Mouse (Mus musculus): ENCODE results near the gene Lix1. TPM values are rescaled to one million over a fixed set of nuclear protein-coding genes. Genes with fewer than 3 reads are reported as not detected.

Gene Lix1
- polyA plus RNA-seq, 1 experiment from 2014 or later: 8.2 TPM

GRCm38 (mm10) chr17:17392863-17393262 lies 9.6 kb upstream of the Lix1 start:
- no peak for ATAC-seq (ENCODE audit: low FRiP score, low TSS enrichment)
- Histone ChIP-seq H3K36me3 (ENCODE audit: control insufficient read depth, insufficient read depth, low read length) (peaks cover 43% of the 10 kb centered on the region), H3K4me2 (replicated peaks; ENCODE audit: low read depth, low read length) (no peak overlapping the region), H3K4me3 (ENCODE audit: low read length) (no peak overlapping the region), H3K9ac (ENCODE audit: low read depth, low read length) (no peak overlapping the region), H3K27ac (ENCODE audit: low read depth, low read length) (no peak overlapping the region), H3K4me1 (ENCODE audit: control insufficient read depth, insufficient read depth, low read length) (no peaks in the 10 kb centered on the region), H3K9me3 (ENCODE audit: control insufficient read depth, low read length) (no peaks in the 10 kb centered on the region), H3K27me3 (ENCODE audit: control insufficient read depth, insufficient read depth, low read length) (no peaks in the 10 kb centered on the region)
- 69% methylated on average over 7 of the region's 7 CpGs for WGBS

DNA sequence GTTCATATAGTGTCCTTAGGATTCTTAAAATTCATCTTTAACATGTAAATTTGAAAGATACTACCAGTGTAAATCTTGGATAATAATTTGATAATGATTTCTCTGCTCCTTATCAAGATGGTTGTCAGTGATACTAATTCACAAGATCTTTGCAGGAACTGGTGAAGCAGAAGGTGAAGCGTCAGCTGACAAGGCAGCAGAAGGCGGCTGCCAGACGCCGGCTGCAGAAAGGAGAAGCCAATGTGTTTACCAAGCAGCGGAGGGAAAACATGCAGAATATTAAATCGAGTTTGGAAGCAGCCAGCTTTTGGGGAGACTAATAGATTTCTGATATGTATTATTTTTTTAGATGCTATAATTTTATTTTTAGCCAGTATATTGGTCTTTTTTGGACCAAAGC lies 9.2 kb upstream of the Lix1 start:
- H3K27ac ChIP-seq (ENCODE audit: low read depth, low read length): no peak overlapping the region
- no peaks in the 10 kb centered on the region for H3K9me3 ChIP-seq (ENCODE audit: control insufficient read depth, low read length)
- H3K9ac ChIP-seq (ENCODE audit: low read depth, low read length): no peak overlapping the region
- no peak overlapping the region for H3K4me2 ChIP-seq (replicated peaks; ENCODE audit: low read depth, low read length)
- H3K27me3 ChIP-seq (ENCODE audit: control insufficient read depth, insufficient read depth, low read length): no peaks in the 10 kb centered on the region
- 91% methylated on average over 6 of the region's 6 CpGs for WGBS
- H3K4me1 ChIP-seq (ENCODE audit: control insufficient read depth, insufficient read depth, low read length): no peaks in the 10 kb centered on the region
- ATAC-seq (ENCODE audit: low FRiP score, low TSS enrichment): no peak
- H3K36me3 ChIP-seq (ENCODE audit: control insufficient read depth, insufficient read depth, low read length): peaks cover 42% of the 10 kb centered on the region
- H3K4me3 ChIP-seq (ENCODE audit: low read length): no peak overlapping the region

DNA sequence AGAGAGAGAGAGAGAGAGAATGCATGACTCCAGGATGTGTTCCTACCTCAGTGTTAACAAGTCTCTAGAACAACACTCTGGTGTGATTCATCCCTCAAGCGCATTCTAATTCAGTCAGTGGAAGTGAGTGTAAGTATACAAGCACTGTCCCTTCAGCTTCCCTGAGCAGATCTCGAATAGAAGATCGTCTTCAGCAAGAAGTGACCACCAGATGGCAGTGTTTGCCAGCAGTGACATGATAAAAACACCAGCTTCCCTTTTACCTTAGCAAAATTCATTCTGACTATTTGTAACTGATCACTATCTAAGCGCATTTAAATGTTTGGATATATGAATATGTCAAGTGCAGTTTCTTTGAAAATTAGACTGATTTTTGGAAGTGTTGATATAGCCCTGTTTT lies 8.1 kb upstream of the Lix1 start:
- WGBS: 32% methylated on average over 4 of the region's 4 CpGs
- peak; percentile 69 for ATAC-seq (ENCODE audit: low FRiP score, low TSS enrichment)
- no peak overlapping the region for H3K4me3 ChIP-seq (ENCODE audit: low read length)
- no peaks in the 10 kb centered on the region for H3K27me3 ChIP-seq (ENCODE audit: control insufficient read depth, insufficient read depth, low read length)
- no peak overlapping the region for H3K9ac ChIP-seq (ENCODE audit: low read depth, low read length)
- H3K27ac ChIP-seq (ENCODE audit: low read depth, low read length): no peak overlapping the region
- H3K4me2 ChIP-seq (replicated peaks; ENCODE audit: low read depth, low read length): no peak overlapping the region
- no peaks in the 10 kb centered on the region for H3K9me3 ChIP-seq (ENCODE audit: control insufficient read depth, low read length)
- H3K36me3 ChIP-seq (ENCODE audit: control insufficient read depth, insufficient read depth, low read length): peaks cover 32% of the 10 kb centered on the region
- no peaks in the 10 kb centered on the region for H3K4me1 ChIP-seq (ENCODE audit: control insufficient read depth, insufficient read depth, low read length)

- Histone ChIP-seq H3K36me3 (ENCODE audit: control insufficient read depth, insufficient read depth, low read length) (peaks cover 15% of the 10 kb centered on the region; the same call in 1 of the 2 replicates), H3K9me3 (ENCODE audit: control insufficient read depth, low read length) (no peaks in the 10 kb centered on the region), H3K27ac (ENCODE audit: low read depth, low read length) (no peak overlapping the region), H3K4me2 (replicated peaks; ENCODE audit: low read depth, low read length) (no peak overlapping the region), H3K27me3 (ENCODE audit: control insufficient read depth, insufficient read depth, low read length) (no peaks in the 10 kb centered on the region), H3K4me1 (ENCODE audit: control insufficient read depth, insufficient read depth, low read length) (no peaks in the 10 kb centered on the region), H3K9ac (ENCODE audit: low read depth, low read length) (no peak overlapping the region), H3K4me3 (ENCODE audit: low read length) (no peak overlapping the region)
- no peak for ATAC-seq (ENCODE audit: low FRiP score, low TSS enrichment)
- WGBS: 64% methylated on average over 1 of the region's 1 CpGs
Measured at GRCm38 (mm10) chr17:17396869-17397268, 5.6 kb upstream of the Lix1 start.

- Histone ChIP-seq H3K4me2 (replicated peaks; ENCODE audit: low read depth, low read length) (no peak overlapping the region), H3K9ac (ENCODE audit: low read depth, low read length) (no peak overlapping the region), H3K4me1 (ENCODE audit: control insufficient read depth, insufficient read depth, low read length) (no peaks in the 10 kb centered on the region), H3K4me3 (ENCODE audit: low read length) (no peak overlapping the region), H3K27ac (ENCODE audit: low read depth, low read length) (no peak overlapping the region), H3K9me3 (ENCODE audit: control insufficient read depth, low read length) (no peaks in the 10 kb centered on the region), H3K36me3 (ENCODE audit: control insufficient read depth, insufficient read depth, low read length) (peaks cover 8% of the 10 kb centered on the region; the same call in 1 of the 2 replicates), H3K27me3 (ENCODE audit: control insufficient read depth, insufficient read depth, low read length) (no peaks in the 10 kb centered on the region)
- no peak for ATAC-seq (ENCODE audit: low FRiP score, low TSS enrichment)
- 55% methylated on average over 2 of the region's 2 CpGs for WGBS
Measured at GRCm38 (mm10) chr17:17398664-17399063, 3.8 kb upstream of the Lix1 start.

DNA sequence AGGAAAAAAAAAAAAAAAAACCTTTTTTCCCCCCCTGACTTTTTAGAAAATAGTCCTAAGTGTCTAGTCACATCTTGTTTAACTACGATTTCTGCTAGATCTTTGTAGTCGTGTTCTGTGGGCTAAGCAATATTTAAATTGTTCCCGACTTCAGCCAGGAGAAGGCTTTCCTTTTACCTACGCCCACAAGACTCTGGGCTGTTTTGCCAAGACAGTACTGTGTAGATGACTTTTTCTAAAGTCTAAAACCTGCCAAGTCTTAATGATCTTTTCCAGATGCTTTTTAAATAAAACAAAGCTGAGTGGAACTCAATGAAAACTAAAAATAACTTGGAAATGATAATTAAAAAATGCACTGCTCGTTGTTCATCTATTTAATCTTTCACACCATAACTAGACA lies 566 bp downstream of the Lix1 start:
- 35% methylated on average over 5 of the region's 5 CpGs for WGBS
- Histone ChIP-seq H3K4me3 (ENCODE audit: low read length) (no peak overlapping the region), H3K27ac (ENCODE audit: low read depth, low read length) (no peak overlapping the region; the same call in 1 of the 2 replicates), H3K4me2 (replicated peaks; ENCODE audit: low read depth, low read length) (peak overlapping the region; percentile 2; the same call in 1 of the 2 replicates), H3K36me3 (ENCODE audit: control insufficient read depth, insufficient read depth, low read length) (no peaks in the 10 kb centered on the region), H3K9me3 (ENCODE audit: control insufficient read depth, low read length) (no peaks in the 10 kb centered on the region), H3K27me3 (ENCODE audit: control insufficient read depth, insufficient read depth, low read length) (no peaks in the 10 kb centered on the region), H3K9ac (ENCODE audit: low read depth, low read length) (no peak overlapping the region), H3K4me1 (ENCODE audit: control insufficient read depth, insufficient read depth, low read length) (no peaks in the 10 kb centered on the region)
- ATAC-seq (ENCODE audit: low FRiP score, low TSS enrichment): no peak

- Histone ChIP-seq H3K4me3 (ENCODE audit: low read length) (no peak overlapping the region; the same call in 1 of the 2 replicates), H3K4me1 (ENCODE audit: control insufficient read depth, insufficient read depth, low read length) (no peaks in the 10 kb centered on the region), H3K4me2 (replicated peaks; ENCODE audit: low read depth, low read length) (peak overlapping the region; percentile 1; the same call in 1 of the 2 replicates), H3K27me3 (ENCODE audit: control insufficient read depth, insufficient read depth, low read length) (no peaks in the 10 kb centered on the region), H3K9ac (ENCODE audit: low read depth, low read length) (no peak overlapping the region), H3K36me3 (ENCODE audit: control insufficient read depth, insufficient read depth, low read length) (no peaks in the 10 kb centered on the region), H3K27ac (ENCODE audit: low read depth, low read length) (no peak overlapping the region), H3K9me3 (ENCODE audit: control insufficient read depth, low read length) (no peaks in the 10 kb centered on the region)
- ATAC-seq (ENCODE audit: low FRiP score, low TSS enrichment): no peak
- WGBS: 28% methylated on average over 3 of the region's 3 CpGs
Measured at GRCm38 (mm10) chr17:17403578-17404112, 1.2 kb downstream of the Lix1 start.

- no peaks in the 10 kb centered on the region for H3K27me3 ChIP-seq (ENCODE audit: control insufficient read depth, insufficient read depth, low read length)
- H3K4me2 ChIP-seq (replicated peaks; ENCODE audit: low read depth, low read length): no peak overlapping the region; the same call in 1 of the 2 replicates
- no peak overlapping the region for H3K27ac ChIP-seq (ENCODE audit: low read depth, low read length)
- H3K9me3 ChIP-seq (ENCODE audit: control insufficient read depth, low read length): no peaks in the 10 kb centered on the region
- no peak overlapping the region for H3K9ac ChIP-seq (ENCODE audit: low read depth, low read length)
- no peak for ATAC-seq (ENCODE audit: low FRiP score, low TSS enrichment)
- 28% methylated on average over 8 of the region's 8 CpGs for WGBS
- no peaks in the 10 kb centered on the region for H3K4me1 ChIP-seq (ENCODE audit: control insufficient read depth, insufficient read depth, low read length)
- no peak overlapping the region for H3K4me3 ChIP-seq (ENCODE audit: low read length)
- no peaks in the 10 kb centered on the region for H3K36me3 ChIP-seq (ENCODE audit: control insufficient read depth, insufficient read depth, low read length)
Measured at GRCm38 (mm10) chr17:17404811-17405544, 2.5 kb downstream of the Lix1 start.

GRCm38 (mm10) chr17:17405606-17406005 lies 3.1 kb downstream of the Lix1 start:
- Histone ChIP-seq H3K4me2 (replicated peaks; ENCODE audit: low read depth, low read length) (no peak overlapping the region), H3K4me1 (ENCODE audit: control insufficient read depth, insufficient read depth, low read length) (no peaks in the 10 kb centered on the region), H3K9ac (ENCODE audit: low read depth, low read length) (no peak overlapping the region), H3K27me3 (ENCODE audit: control insufficient read depth, insufficient read depth, low read length) (no peaks in the 10 kb centered on the region), H3K36me3 (ENCODE audit: control insufficient read depth, insufficient read depth, low read length) (no peaks in the 10 kb centered on the region), H3K27ac (ENCODE audit: low read depth, low read length) (no peak overlapping the region), H3K9me3 (ENCODE audit: control insufficient read depth, low read length) (no peaks in the 10 kb centered on the region), H3K4me3 (ENCODE audit: low read length) (no peak overlapping the region)
- no peak for ATAC-seq (ENCODE audit: low FRiP score, low TSS enrichment)
- WGBS: 27% methylated on average over 1 of the region's 1 CpGs
